Mouse (Mus musculus): ENCODE results near the gene Lmntd1. TPM values are rescaled to one million over a fixed set of nuclear protein-coding genes. Genes with fewer than 3 reads are reported as not detected.

Lmntd1 gene
- polyA plus RNA-seq, 1 experiment from 2014 or later = 0.29 TPM

DNA sequence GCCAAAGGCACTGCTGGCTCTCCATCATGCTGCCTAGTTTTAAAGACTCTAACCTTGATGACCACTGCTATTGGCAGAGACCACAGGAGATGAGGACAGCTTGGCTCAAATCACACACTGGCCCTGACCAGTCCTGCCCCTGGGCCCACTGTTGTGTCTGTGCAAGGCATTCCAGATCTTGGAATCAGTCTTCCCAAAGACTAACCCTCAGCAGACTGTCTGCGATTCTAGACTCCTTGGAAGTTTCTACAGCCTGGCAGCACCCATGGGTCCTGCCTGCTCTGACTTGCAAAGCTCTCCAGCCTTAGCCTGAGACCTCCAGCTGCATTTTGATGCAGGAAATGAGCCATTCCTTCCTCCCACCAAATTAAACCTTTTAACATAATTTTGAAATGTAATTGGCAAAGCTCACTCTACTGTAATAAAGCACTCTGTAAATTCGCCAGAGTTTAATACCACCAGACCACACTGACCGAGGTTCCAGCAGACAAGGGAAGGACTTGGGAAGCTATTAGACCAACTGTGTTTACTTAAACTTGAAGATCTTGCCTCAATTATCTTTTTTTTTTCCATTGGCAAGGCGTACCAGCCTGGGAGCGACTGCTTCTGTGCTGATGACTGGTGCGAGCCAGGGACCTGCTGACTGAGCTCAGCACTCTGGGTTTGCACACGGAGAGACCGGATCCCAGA lies 168.2 kb downstream of the Lmntd1 start:
- 58% methylated on average over 8 of the region's 8 CpGs for WGBS
- Histone ChIP-seq H3K4me3 (ENCODE audit: low read depth, low read length) (no peak overlapping the region), H3K4me2 (no peak overlapping the region), H3K4me1 (ENCODE audit: insufficient read depth) (peaks cover 5% of the 10 kb centered on the region; the same call in 1 of the 2 replicates), H3K27me3 (ENCODE audit: insufficient read depth, low read length) (no peaks in the 10 kb centered on the region), H3K27ac (ENCODE audit: low read depth) (peak overlapping the region; percentile 16), H3K9me3 (ENCODE audit: low read depth, low read length) (no peaks in the 10 kb centered on the region), H3K36me3 (ENCODE audit: insufficient read depth) (no peaks in the 10 kb centered on the region), H3K9ac (no peak overlapping the region)
- ATAC-seq (ENCODE audit: insufficient read depth) = peak; percentile 40; the same call in 1 of the 2 replicates
- TF ChIP-seq CTCF (IDR thresholded peaks at IDR 0.05; ENCODE audit: low read depth) = no peak
- DNase-seq = peak; percentile 38

DNA sequence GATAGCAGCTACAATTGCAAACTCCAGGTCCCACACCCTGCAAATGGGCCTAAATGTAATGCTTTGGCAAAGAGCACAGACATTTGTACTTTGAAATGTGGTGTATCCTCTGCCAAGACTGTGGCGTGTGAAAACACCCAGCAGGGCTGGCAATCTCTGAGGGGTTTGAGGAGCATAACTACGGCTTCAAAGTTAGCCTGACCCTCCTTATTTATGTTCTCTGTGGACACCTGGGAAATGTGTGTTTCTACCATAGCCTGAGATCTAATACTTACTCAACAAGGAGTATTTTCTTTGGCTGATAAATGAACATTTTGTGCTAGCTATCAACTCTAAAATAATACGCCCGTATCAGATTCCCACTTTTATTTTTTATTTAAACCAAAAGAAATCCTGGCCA lies 168.7 kb downstream of the Lmntd1 start:
- no peak for TF ChIP-seq CTCF (IDR thresholded peaks at IDR 0.05; ENCODE audit: low read depth)

DNA sequence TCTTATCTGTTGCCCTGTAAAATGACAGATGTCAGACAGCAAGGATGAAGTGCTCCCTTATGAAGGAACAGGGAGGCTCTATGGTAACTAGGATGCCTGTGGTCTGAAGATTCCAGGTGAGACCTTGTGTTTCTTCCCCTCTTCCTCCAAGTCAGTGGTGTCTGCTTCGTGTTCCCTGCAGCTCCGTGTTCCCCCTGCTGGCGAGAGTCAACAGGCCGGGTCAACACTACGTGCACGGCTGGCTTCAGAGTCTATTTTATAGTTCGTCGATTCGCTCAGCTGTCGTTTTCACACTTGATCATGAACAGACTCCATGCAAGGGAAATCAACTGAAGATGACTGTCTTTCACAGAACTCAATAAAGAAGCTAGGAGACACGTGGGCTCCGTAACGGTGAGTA lies 171.3 kb downstream of the Lmntd1 start:
- TF ChIP-seq CTCF (IDR thresholded peaks at IDR 0.05; ENCODE audit: low read depth) = peak; percentile 73
- Histone ChIP-seq H3K9ac (no peak overlapping the region), H3K27ac (ENCODE audit: low read depth) (no peak overlapping the region), H3K4me2 (no peak overlapping the region), H3K9me3 (ENCODE audit: low read depth, low read length) (no peaks in the 10 kb centered on the region), H3K4me3 (ENCODE audit: low read depth, low read length) (no peak overlapping the region), H3K4me1 (ENCODE audit: insufficient read depth) (peaks cover 5% of the 10 kb centered on the region; the same call in 1 of the 2 replicates), H3K36me3 (ENCODE audit: insufficient read depth) (no peaks in the 10 kb centered on the region), H3K27me3 (ENCODE audit: insufficient read depth, low read length) (no peaks in the 10 kb centered on the region)
- DNase-seq (peak; percentile 49), ATAC-seq (ENCODE audit: insufficient read depth) (no peak)
- WGBS = 47% methylated on average over 13 of the region's 13 CpGs

More for the DNA sequence above, 168.7 kb downstream of the Lmntd1 start:
- peak; percentile 38 for DNase-seq
- H3K9me3 ChIP-seq (ENCODE audit: low read depth, low read length) = no peaks in the 10 kb centered on the region
- 58% methylated on average over 4 of the region's 4 CpGs for WGBS
- H3K4me2 ChIP-seq = no peak overlapping the region
- H3K27me3 ChIP-seq (ENCODE audit: insufficient read depth, low read length) = no peaks in the 10 kb centered on the region
- no peak for ATAC-seq (ENCODE audit: insufficient read depth)
- H3K27ac ChIP-seq (ENCODE audit: low read depth) = peak overlapping the region; percentile 16; the same call in 1 of the 2 replicates
- H3K36me3 ChIP-seq (ENCODE audit: insufficient read depth) = no peaks in the 10 kb centered on the region
- H3K9ac ChIP-seq = no peak overlapping the region
- H3K4me3 ChIP-seq (ENCODE audit: low read depth, low read length) = no peak overlapping the region
- peaks cover 5% of the 10 kb centered on the region; the same call in 1 of the 2 replicates for H3K4me1 ChIP-seq (ENCODE audit: insufficient read depth)

DNA sequence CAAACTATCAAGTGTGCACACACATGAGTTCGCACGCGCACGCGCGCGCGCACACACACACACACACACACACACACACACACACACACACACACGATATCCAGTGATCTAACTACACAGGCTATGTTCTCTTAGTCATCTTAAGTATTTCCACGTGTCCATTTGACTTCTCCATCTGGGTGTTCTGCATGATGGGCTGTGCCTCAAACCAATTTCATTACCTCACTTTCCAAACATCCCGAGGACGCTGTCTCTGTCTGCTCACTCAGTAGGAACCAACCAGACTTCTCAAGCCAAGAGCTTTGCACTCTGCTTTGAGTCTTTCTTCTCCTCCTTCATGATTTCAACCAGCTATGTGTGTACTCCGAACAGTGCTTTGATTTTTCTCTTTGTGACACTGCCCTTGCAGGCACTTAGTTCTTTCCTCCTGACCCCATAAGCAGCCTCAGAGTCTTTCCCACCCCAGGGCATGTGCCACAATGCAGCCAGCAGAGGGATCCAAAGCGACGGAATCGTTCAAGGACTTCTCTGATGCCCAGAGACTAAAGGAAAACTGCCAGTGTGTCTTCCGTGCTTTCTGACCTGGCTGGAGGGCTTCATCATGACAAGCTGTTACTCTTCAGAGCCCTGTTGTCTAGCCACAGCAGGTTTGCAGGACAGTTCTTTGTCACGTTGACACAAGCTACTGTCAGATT lies 172.6 kb downstream of the Lmntd1 start:
- no peaks in the 10 kb centered on the region for H3K9me3 ChIP-seq (ENCODE audit: low read depth, low read length)
- no peak overlapping the region for H3K4me3 ChIP-seq (ENCODE audit: low read depth, low read length)
- no peaks in the 10 kb centered on the region for H3K36me3 ChIP-seq (ENCODE audit: insufficient read depth)
- ATAC-seq (ENCODE audit: insufficient read depth) (peak; percentile 63; the same call in 1 of the 2 replicates), DNase-seq (peak; percentile 89)
- H3K27ac ChIP-seq (ENCODE audit: low read depth) = no peak overlapping the region; the same call in 1 of the 2 replicates
- TF ChIP-seq CTCF (IDR thresholded peaks at IDR 0.05; ENCODE audit: low read depth) = peak; percentile 88
- no peak overlapping the region for H3K4me2 ChIP-seq
- peaks cover 5% of the 10 kb centered on the region; the same call in 1 of the 2 replicates for H3K4me1 ChIP-seq (ENCODE audit: insufficient read depth)
- H3K27me3 ChIP-seq (ENCODE audit: insufficient read depth, low read length) = no peaks in the 10 kb centered on the region
- no peak overlapping the region for H3K9ac ChIP-seq
- WGBS = 54% methylated on average over 18 of the region's 18 CpGs

DNA sequence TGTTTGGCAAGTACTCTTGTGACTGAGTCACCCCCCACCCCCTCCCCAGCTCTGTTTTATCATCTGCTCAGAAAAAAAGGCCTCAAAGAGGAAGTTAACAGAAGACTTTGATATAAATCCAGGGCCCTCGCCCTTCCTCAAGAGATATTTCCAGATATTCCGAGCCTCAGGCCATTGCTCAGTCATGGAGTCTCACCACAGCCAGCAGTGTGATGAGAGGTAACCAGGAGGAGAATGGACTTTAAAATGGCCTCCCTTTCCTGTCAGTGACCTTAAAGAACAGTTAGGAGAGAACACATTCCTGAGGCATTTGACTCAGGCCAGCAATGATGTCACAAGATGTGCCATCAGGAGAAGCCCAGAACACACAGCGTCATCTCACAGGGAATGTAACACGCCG lies 175.3 kb downstream of the Lmntd1 start:
- 66% methylated on average over 5 of the region's 5 CpGs for WGBS
- no peak overlapping the region for H3K9ac ChIP-seq
- no peak for TF ChIP-seq CTCF (IDR thresholded peaks at IDR 0.05; ENCODE audit: low read depth)
- no peaks in the 10 kb centered on the region for H3K36me3 ChIP-seq (ENCODE audit: insufficient read depth)
- DNase-seq (no peak), ATAC-seq (ENCODE audit: insufficient read depth) (no peak)
- H3K9me3 ChIP-seq (ENCODE audit: low read depth, low read length) = no peaks in the 10 kb centered on the region
- no peak overlapping the region for H3K4me2 ChIP-seq
- H3K27me3 ChIP-seq (ENCODE audit: insufficient read depth, low read length) = no peaks in the 10 kb centered on the region
- H3K4me3 ChIP-seq (ENCODE audit: low read depth, low read length) = no peak overlapping the region
- H3K4me1 ChIP-seq (ENCODE audit: insufficient read depth) = no peaks in the 10 kb centered on the region
- H3K27ac ChIP-seq (ENCODE audit: low read depth) = no peak overlapping the region

DNA sequence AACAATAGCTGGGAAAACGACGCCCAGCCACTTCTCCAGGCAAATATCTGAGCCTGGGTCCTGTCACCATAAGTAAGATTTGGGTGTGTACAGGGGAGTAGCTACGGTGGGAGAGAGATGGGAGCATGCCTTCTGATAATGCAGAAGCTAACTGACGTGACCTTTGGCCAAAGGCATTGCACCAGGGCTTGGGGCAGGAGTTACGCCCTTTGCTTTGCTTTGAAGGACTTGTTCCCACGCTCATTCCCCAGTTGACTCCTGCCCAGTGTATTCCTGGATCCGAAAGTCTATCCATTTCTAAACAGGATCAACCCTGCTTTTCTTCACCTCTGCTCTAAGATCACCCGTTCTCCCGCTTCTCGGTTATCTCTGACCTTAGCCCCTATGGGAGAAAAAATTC lies 178.4 kb downstream of the Lmntd1 start:
- DNase-seq (no peak), ATAC-seq (ENCODE audit: insufficient read depth) (no peak)
- Histone ChIP-seq H3K9me3 (ENCODE audit: low read depth, low read length) (no peaks in the 10 kb centered on the region), H3K27ac (ENCODE audit: low read depth) (no peak overlapping the region), H3K4me2 (no peak overlapping the region), H3K4me1 (ENCODE audit: insufficient read depth) (peaks cover 4% of the 10 kb centered on the region; the same call in 1 of the 2 replicates), H3K27me3 (ENCODE audit: insufficient read depth, low read length) (no peaks in the 10 kb centered on the region), H3K4me3 (ENCODE audit: low read depth, low read length) (no peak overlapping the region), H3K9ac (no peak overlapping the region), H3K36me3 (ENCODE audit: insufficient read depth) (no peaks in the 10 kb centered on the region)
- 82% methylated on average over 10 of the region's 10 CpGs for WGBS
- no peak for TF ChIP-seq CTCF (IDR thresholded peaks at IDR 0.05; ENCODE audit: low read depth)

DNA sequence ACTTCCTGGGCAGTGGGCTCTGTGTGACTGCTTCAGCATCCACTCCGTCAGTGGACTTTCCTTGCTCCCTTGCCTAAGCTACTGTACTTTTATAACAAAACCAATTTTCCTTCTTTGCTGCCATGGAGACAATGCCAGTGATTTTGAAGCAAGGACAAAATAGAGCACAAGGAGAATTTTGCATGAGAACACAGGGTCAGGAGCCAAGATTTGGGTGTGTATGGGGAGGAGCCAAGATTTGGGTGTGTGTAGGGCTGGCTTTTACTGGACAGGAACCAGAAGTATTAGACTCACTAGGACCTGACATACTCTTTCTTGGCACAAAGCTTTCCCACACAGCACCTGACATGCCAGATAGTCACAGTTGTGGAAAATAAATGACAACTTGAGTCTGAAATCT lies 179.0 kb downstream of the Lmntd1 start:
- no peak for ATAC-seq (ENCODE audit: insufficient read depth)

More for the DNA sequence above, 179.0 kb downstream of the Lmntd1 start:
- 89% methylated on average over 1 of the region's 1 CpGs for WGBS
- no peaks in the 10 kb centered on the region for H3K27me3 ChIP-seq (ENCODE audit: insufficient read depth, low read length)
- no peaks in the 10 kb centered on the region for H3K36me3 ChIP-seq (ENCODE audit: insufficient read depth)
- no peak for TF ChIP-seq CTCF (IDR thresholded peaks at IDR 0.05; ENCODE audit: low read depth)
- H3K27ac ChIP-seq (ENCODE audit: low read depth) = no peak overlapping the region
- H3K4me3 ChIP-seq (ENCODE audit: low read depth, low read length) = no peak overlapping the region
- no peak overlapping the region for H3K4me2 ChIP-seq
- peaks cover 4% of the 10 kb centered on the region; the same call in 1 of the 2 replicates for H3K4me1 ChIP-seq (ENCODE audit: insufficient read depth)
- DNase-seq = no peak
- no peaks in the 10 kb centered on the region for H3K9me3 ChIP-seq (ENCODE audit: low read depth, low read length)
- no peak overlapping the region for H3K9ac ChIP-seq

All from lung, embryonic 14.5 days (tissue).